Mouse (Mus musculus) cortical plate, adult 2 months (tissue): ENCODE results near the gene Ptbp3.

ENCODE experiments used
- CTCF ChIP-seq: fragments of 200-500 bp; IDR thresholded peaks from 2 replicates; pipeline ENCODE4 v1.5.1; 2011; ENCODE audit warnings: mild to moderate bottlenecking, control low read depth, low read length; ENCODE audit not compliant: insufficient read depth; ENCODE audit errors: extremely low read depth
- POLR2A ChIP-seq: fragments of 200-500 bp; IDR thresholded peaks from 2 replicates; pipeline ENCODE4 v1.6.1; 2011; ENCODE audit warnings: mild to moderate bottlenecking, low read length, control low read depth; ENCODE audit not compliant: insufficient read depth; ENCODE audit errors: extremely low read depth

- TF ChIP-seq CTCF = no peak
- TF ChIP-seq POLR2A = no peak
These were observed 1.1 kb downstream of the Ptbp3 start for GRCm38 (mm10) chr4:59548011-59548559.
